Mouse (Mus musculus) ES-E14 (cell line): Measurements from ENCODE around the gene Mkln1.

Source experiments
- CHD2 ChIP-seq: IDR thresholded peaks from 2 replicates; pipeline ENCODE4 v1.6.1; 2014; ENCODE audit warnings: mild to moderate bottlenecking, low read depth, low read length, inconsistent platforms
- MAFK ChIP-seq: IDR thresholded peaks from 2 replicates; pipeline ENCODE4 v1.6.1; 2014; ENCODE audit warnings: mild to moderate bottlenecking, low read depth, low read length, inconsistent platforms; ENCODE audit not compliant: insufficient read depth
- ZC3H11A ChIP-seq: IDR thresholded peaks from 2 replicates; pipeline ENCODE4 v1.6.1; 2012; ENCODE audit warnings: low read depth, mild to moderate bottlenecking, inconsistent platforms, low read length, borderline replicate concordance
- ZNF384 ChIP-seq: IDR thresholded peaks from 2 replicates; pipeline ENCODE4 v1.6.1; 2012; ENCODE audit warnings: low read depth, low read length, inconsistent platforms

GRCm38 (mm10) chr6:31382989-31383388 lies 15.5 kb upstream of the Mkln1 start:
- no peak for TF ChIP-seq CHD2
- TF ChIP-seq ZC3H11A, result no peak
- no peak for TF ChIP-seq MAFK
- TF ChIP-seq ZNF384, result no peak
